Mouse (Mus musculus) CH12.LX (cell line): ENCODE results near the gene Srrm3.

ENCODE experiments used
- CTCF ChIP-seq, 2 experiments: IDR thresholded peaks in 1 of 2; conservative IDR thresholded peaks in 1 of 2; 2 replicates each; pipeline ENCODE4 v1.5.1; 2011 to 2012; ENCODE audit warnings: low read depth in 2 of 2, low read length in 2 of 2, improper control_type of control experiment in 1 of 2, inconsistent platforms in 1 of 2, mild to moderate bottlenecking in 1 of 2, moderate library complexity in 1 of 2
- NRF1 ChIP-seq: IDR thresholded peaks from 2 replicates; pipeline ENCODE4 v1.6.1; 2014; ENCODE audit warnings: low read depth, mild to moderate bottlenecking, inconsistent platforms, low read length, improper control_type of control experiment, moderate library complexity
- USF2 ChIP-seq: conservative IDR thresholded peaks from 2 replicates; pipeline ENCODE4 v1.6.1; 2011; ENCODE audit warnings: low read depth, low read length, improper control_type of control experiment

GRCm38 (mm10) chr5:135776546-135776945 is 30.1 kb upstream of the Srrm3 start:
- TF ChIP-seq NRF1 = no peak
- no peak for TF ChIP-seq CTCF (conservative IDR thresholded peaks at IDR 0.05 in 1 of 2, IDR thresholded peaks at IDR 0.05 in 1 of 2; ENCODE audit: low read depth in 2 of 2, low read length in 2 of 2)
- no peak for TF ChIP-seq USF2
